Mouse (Mus musculus): ENCODE measurements at regions not wholly inside any gene's neighbourhood (a gene's known extent, or its start where the extent isn't known, plus 50 kb on each side); places are given as distances from the start of the nearest gene placed in this dataset.

DNA sequence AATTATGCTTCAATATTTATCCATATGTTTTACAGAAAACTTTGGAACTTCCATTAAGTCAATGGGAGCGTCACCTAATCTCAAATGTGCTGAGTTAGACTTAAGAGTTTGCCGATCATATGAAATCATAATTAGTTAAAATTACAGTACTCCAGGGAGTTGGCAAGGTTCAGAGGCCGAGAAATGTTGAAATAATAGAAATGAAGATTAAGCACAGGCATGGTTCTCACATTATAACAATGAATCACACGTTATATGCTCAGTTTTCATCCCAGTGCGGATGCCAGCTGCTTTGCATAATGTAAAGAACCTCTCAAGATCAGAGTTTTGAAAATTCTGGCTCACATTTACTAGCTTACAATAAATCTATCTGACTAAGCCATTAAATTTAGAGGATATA lies 612.7 kb upstream of the N6amt1 start:
- no peak for TF ChIP-seq POLR2A (IDR thresholded peaks at IDR 0.05; ENCODE audit: insufficient read length, low read depth)
- TF ChIP-seq TCF12 (IDR thresholded peaks at IDR 0.05; ENCODE audit: insufficient read depth, poor library complexity, severe bottlenecking): no peak
- TF ChIP-seq MYOD1 (IDR thresholded peaks at IDR 0.05; ENCODE audit: control insufficient read depth in 1 of 3, insufficient read length in 2 of 3, low read depth in 2 of 3): no peak
- TF ChIP-seq REST (IDR thresholded peaks at IDR 0.05; ENCODE audit: insufficient read depth, insufficient read length): no peak
- TF ChIP-seq POLR2AphosphoS2 (IDR thresholded peaks at IDR 0.05; ENCODE audit: insufficient read length, low read depth): no peak
- no peak for TF ChIP-seq USF1 (IDR thresholded peaks at IDR 0.05; ENCODE audit: low read depth)
- no peak for TF ChIP-seq E2F4 (IDR thresholded peaks at IDR 0.05; ENCODE audit: insufficient read depth)
- no peak for TF ChIP-seq MAX (IDR thresholded peaks at IDR 0.05; ENCODE audit: low read depth)
- TF ChIP-seq TCF3 (IDR thresholded peaks at IDR 0.05; ENCODE audit: insufficient read length, low read depth): no peak
- no peak for TF ChIP-seq CEBPB (IDR thresholded peaks at IDR 0.05; ENCODE audit: insufficient read depth, poor library complexity, severe bottlenecking)
- no peak for TF ChIP-seq MYOG (IDR thresholded peaks at IDR 0.05; ENCODE audit: control insufficient read depth in 1 of 3, insufficient read depth in 1 of 3, insufficient read length in 2 of 3, low read depth in 2 of 3)
- no peak for TF ChIP-seq SRF (IDR thresholded peaks at IDR 0.05; ENCODE audit: control insufficient read depth, insufficient read length, low read depth)

Data from myocyte (in vitro differentiated cells).